Mouse (Mus musculus) spleen, adult 18-20 months (tissue): Measurements from ENCODE around the gene Sept1.
"Not testable (repeated sequence)": the region's sequence is repeated elsewhere in the genome, so short reads cannot be mapped to it uniquely, and the experiment has no call there.

Experiments
- DNase-seq, 2 experiments: peaks; one replicate each; pipeline ENCODE4 v3.0.0; 2022; ENCODE audit warnings: mixed read lengths in 2 of 2

The Sept1 gene

DNA sequence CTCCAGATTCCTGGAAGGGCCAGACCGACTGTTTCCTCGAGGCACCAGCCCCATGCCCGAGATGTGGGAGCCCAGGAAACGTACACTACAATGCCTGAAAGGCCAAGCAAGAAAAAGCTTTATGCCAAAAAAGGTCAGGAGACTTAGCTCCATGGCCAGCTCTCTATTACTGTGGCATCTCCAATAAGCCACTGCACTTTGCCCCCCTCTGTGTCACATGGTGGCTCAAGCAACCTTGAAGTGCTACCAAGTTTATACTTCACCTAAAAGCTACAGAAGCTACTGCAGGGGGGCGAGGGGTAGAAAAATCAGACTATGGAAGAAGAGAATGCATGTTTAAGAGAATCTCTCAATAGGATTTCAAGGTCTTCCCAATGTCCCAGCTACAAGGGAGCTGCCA, 39.9 kb downstream of the Sept1 start:
- no peak for DNase-seq

DNA sequence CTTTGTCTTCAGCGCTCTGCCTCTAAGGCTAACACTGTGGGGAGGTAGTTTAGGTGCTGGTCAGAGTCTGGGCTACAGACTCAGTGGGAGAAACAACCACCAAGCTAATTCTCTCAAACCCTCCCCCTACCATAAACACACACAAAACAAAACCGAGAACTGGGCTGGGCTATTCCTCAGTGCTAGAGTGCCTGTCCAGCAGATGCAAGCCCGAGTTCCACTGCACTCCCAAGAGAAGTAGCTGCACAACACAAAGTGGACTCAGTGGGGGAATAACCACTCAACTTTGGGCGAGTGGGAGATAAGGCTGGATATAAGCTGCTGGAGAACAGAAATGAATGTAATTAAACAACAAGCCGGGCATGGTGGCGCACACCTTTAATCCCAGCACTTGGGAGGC, 42.3 kb downstream of the Sept1 start:
- no peak for DNase-seq

DNA sequence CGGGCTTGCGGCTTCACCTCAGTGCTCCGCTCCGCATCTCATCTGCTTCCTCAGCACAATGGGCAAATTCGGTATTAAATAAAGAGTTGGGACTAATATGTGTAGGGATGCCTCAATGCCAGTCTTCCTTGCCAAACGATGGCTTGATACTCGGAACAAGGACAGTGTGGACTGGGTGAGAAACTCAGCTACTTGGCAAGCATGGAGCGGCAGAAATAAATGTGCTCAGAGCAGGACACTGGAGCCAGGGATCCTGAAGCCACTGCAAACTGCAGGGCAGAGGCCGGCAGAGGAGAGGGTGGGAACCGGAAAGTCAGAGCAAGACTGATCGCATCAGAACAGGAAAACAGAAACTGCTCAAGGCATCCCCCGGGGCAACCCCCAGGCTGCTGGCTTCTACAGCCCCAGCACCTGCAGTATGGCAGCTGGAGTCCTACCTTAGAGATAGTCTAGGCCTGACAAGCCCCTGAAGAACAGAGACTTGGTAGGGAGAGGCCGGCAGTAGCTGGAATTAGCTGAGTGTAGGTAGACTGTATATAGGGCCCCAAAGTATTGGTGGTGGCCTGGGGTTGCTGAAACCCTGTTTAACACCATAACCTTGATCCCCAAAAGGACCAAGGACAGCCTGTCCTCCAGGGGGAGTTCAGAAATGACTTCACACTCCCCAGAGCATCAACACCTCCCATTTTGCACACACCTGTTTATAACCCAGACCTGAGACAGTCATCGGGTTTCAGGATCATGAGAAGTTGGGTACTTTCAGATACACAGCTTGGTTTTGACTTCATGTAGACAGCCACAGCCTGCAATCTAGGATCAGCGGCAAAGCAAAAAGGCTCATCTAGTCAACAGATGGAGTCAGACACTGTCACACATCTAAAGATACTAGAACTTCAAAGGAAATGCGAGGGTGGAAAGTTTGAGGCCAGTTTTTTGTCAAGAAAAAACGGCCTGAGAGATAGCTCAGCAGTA, 44.3 kb downstream of the Sept1 start:
- DNase-seq: no peak

DNA sequence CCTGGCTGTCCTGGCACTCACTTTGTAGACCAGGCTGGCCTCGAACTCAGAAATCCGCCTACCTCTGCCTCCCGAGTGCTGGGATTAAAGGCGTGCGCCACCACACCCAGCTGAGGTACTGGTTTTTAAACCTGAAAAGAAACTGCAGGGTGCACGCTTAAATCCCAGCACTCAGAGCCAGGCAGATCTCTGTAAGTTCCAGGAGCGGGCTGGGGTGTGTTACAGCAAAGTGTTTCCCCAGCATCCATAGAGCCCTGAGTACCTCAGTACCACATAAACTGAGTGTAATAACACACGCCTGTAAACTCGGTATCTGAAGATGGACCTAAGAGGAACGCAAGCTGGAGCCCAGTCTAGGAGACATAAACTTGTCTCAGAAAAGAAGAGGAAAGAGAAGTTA, 45.6 kb downstream of the Sept1 start:
- no peak for DNase-seq

DNA sequence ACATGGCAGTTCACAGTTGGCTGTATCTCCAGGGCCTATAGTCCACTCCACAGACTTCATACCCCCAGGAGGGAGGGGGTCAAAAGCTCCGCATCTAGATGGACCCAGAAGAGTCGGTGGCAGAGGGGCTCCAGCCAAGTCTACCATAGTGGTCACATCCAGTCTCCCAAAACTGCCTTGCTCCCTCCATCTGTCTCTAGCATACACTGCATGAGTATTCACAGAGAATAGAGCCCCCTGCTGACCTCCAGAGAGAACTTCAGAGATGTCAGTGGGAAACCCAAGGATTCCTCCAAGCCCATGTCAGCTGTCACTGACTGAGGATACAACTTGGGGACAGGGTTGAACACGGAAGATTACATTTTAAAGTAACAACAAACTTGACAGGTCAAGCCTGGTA, 47.3 kb downstream of the Sept1 start:
- no peak for DNase-seq

DNA sequence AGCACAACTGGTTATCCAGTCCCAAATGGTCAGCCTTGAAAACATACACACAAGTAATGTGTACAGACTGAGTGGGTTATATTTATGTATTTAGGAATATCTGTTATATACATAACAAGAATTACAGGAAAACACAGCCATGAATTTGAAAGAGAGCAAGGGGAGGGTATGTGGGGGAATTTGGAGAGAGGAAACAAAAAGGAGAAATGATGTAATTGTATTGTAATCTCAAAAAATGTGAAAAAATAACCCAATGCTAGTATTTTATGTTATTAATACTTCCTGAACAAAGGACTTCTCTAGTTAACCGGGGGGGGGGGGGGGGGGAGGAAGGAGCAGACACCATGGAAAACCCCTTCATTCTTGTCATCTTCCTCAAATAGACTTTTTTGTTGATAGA, 48.2 kb downstream of the Sept1 start:
- DNase-seq: no peak

DNA sequence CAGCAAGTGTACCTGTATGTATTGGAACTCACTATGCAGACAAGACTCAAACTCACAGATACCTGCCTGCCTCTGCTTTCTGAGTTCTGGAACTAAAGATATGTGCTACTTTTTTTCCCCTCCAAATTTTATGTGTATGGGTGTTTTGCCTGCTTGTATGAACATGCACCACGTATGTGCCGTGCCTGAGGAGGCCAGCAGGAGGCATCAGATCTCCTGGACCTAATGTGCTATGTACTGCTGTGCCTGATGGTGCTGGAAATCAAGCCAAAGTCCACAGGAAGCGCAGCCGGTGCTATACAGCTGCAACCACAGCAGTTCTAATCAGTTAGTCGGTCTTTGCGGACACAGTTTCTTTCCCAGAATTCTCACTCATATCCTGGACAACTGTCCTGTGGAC, 49.1 kb downstream of the Sept1 start:
- DNase-seq: no peak

DNA sequence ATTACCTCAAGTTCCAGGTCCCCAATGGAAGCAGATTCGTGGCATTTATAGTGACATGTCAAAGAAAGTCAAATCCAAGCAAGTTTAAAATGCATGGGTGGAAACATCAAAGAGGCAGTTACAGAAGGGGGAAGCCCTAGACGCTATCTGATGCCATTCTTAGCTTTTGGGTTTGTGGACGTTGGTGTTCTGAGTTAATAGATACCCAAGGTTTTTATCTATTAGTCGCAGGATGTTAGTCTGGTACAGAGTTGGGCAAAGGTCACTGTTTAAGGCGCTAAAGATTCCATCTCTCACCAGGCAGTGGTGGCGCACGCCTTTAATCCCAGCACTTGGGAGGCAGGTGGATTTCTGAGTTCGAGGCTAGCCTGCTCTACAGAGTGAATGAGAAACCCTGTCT, 49.6 kb downstream of the Sept1 start:
- no peak for DNase-seq

DNA sequence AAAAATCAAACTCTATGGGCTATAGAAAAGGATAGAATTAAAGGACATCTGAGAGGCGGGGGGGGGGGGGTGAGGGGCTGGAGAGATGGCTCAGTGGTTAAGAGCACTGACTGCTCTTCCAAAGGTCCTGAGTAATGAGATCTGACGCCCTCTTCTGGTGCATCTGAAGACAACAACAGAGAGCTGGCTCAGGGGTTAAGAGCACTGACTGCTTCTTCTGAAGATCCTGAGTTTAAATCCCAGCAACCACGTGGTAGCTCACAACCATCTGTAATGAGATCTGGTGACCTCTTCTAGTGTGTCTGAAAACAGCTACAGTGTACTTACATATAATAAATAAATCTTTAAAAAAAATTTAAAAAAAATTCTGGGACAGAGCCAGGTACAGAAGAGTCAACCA, 51.2 kb downstream of the Sept1 start:
- not testable (repeated sequence) for DNase-seq

DNA sequence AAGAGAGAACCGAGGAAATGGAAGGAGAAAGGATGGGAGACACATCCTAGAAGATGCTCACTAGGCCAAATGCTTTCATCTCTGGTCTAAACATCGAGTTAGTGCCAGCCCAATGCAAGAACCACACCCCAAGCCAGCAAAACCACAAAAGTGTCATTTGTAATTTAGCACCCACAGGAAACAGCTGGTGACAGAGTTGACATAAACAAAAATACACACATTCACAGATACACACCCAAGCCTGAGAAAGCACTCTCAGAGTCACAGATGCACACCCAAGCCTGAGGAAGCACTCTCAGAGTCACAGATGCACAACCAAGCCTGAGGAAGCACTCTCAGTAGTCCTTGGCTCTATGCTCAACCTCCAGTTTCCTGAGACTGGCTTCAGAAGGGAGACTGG, 52.1 kb downstream of the Sept1 start:
- DNase-seq: no peak

DNA sequence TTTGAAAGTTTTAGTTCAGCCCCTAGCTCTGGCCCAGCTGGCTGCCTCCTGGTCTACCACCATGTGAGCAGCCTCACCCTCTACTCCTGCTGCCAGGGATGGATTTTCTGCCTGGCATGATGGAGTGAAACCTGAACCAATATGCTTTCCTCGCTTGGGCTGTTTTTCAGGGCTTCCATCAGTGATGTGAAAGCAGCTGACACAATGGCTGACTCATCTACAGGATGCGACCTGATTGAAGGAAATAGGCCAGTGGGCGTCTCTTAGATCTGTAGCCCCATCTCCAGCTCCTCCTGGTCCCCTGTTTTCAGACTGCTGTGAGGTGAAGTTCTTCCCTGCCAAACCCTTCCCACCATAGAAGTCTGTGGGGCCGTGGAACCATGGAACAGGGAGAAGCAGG, 56.0 kb downstream of the Sept1 start:
- no peak for DNase-seq

DNA sequence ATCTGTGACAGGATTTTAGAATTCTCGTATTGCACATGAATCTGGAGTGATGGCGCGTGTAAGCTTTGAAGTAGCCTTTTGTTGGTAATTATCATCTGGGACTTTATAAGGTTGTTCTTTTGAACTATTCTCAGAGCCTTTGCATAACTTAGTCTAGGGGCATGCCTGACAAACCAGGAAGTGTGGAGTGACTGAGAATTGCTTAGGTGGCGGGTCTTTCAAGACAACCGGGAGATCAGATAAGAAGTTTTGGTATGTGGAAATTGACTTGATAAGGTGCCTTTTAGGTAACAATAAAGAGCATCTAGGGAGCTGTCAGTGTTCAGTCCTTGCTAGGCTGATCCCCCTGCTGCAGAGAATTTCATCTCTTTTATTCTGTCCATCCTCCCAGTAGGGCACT, 66.4 kb downstream of the Sept1 start:
- DNase-seq: no peak

DNA sequence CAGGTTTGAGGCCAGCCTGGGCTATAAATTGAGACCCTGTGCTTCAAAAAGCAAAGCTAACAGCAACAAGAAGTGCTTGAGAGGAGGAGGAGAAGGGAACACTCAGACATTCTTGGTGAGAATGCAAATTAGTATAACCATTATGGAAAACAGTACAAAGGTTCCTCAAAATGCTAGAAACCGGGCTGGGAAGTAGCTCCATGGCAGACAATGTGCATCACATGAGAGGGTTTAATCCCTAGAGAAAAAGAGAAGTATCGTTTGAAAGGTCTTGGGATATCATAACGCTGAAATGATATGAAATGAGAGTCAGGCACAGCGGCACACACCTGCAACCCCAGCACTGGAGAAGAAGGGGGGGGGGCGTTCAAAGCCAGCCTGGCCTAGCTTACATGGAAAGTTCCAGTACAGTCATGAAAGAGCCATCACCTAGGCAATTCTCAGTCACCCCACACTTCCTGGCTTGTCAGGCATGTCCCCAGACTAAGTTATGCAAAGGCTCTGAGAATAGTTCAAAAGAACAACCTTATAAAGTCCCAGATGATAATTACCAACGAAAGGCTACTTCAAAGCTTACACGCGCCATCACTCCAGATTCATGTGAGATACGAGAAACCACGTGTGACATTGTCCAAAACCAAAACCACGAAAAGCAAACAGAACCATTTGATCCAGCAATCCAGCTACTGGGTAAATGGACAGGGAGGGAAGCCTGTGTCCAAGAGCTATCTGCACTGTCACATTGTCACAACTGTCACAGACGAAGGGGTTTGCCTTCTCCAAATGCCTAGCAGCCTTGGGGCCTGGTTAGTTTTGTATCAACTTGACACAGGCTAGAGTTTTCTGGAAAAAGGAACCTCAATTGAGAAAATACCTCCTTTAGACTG, 67.1 kb downstream of the Sept1 start:
- DNase-seq: no peak
